Mouse (Mus musculus) ovary, postnatal 10 days (tissue): ENCODE measurements around the gene Gm4131.

Experiments used
- DNase-seq: peaks from one replicate; pipeline ENCODE4 v3.0.0; 2022; ENCODE audit warnings: low spot score

Gm4131 gene

DNA sequence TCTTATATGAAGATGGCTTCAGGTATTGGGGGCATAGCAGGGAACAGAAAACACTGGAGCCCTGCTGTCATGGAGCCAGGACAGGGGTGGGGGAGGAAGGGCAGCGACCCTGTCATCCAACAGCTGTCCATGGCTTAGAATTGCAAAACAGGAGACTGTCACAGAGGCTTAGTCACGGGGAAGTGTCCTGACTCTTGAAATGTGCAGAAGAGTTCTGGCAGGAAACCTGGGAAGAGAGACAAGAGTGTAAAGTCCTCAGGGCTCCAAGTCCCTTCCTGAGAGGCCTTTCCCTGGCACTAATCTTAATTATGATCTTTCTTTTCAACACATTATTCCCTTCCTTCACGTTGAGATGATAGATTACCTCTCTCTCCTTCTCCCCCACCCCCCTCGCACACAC, 16.6 kb downstream of the Gm4131 start:
- DNase-seq = no peak

DNA sequence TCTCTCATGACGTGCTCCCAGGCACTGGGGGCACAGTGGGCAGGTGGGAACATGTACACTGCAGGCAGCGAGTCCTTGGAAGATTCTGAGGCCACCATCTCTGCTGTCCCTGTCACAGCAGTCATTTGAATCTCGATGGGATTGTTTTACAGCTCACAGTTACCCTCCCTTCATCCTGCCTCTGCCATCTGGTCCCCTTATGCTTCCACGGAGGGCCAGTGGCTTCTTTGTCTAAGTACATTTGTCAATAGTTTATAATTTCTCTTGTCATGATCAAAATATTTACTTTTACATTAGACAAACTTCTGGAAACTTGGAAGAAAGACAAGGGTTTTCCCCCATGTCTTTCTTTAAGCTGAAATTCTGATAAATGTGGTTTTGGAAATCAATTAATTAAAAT, 20.0 kb downstream of the Gm4131 start:
- DNase-seq = no peak

DNA sequence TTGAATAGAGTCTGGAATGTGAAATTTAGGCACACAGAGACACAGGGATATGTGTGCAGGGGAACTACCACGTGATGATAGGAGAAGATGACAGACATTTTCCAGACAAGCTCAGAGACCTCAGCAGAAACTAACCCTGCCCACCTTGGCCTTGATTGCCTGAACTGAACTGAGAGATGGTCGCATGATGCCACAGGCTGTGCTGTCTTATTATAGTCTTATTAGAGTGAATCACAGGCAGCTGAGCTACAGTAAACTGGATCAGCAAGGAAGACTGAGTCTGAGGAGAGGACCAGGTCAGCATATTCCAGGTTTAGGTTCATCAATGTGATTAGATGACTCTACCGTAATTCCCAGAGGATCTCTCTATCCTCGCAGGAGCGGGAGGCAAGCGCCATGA, 20.4 kb downstream of the Gm4131 start:
- no peak for DNase-seq

GRCm38 (mm10) chr14:62541751-62542150, 25.0 kb downstream of the Gm4131 start:
- DNase-seq = no peak

DNA sequence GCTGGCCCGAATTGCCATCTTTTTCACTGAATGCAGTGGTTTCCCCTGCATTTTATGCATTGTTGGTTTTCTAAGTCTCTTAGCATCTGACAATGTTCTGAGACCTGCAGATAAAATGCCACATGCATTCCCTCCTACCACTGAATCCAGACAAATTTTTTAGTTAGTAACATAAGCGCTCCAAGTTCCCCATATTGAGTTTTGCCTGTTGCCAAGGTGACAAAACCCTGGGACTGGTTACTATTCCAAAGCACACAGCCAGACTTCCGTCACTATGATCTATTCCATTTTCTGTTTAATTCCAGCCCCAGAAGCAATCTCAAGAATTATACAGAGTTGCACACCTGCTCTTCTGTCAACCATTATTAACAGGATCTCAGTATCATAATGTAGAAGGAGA, 26.9 kb downstream of the Gm4131 start:
- DNase-seq = no peak

DNA sequence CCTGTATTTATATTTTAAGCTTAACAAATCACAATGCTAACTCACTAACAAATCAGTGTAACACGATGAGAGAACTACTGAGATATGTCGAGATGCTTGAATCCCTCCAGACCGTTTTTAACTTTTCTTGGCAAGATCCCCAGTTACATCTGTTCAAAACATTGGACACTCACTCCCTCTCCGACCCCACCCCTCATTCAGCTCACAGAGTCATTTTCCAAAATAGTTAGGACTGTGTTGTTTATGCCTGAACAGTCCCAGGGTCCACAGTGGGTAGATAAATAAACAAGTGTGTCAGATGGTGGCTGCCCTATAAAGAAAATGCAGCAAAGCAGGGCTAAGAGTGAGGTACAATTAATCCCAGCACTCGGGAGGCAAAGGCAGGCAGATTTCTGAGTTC, 29.7 kb downstream of the Gm4131 start:
- DNase-seq = no peak

DNA sequence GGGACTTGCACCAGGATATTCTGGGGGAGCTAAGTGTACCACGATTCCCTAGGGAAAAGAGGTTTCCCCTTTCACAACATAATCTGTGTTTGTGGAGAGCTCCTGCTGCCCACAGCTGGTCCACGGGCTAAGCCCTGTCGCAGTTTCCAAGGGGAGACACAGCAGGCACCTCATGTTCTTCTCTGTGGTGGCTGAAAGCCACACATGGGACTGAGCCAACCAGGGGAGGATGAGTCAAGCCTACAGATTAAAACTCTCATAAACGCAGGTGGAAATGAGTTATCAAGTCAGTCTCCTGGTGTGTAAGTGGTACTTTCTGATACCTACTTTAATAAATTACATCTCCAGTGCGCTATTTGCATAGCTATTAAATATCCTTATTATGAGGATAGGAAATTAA, 30.6 kb downstream of the Gm4131 start:
- DNase-seq = no peak

GRCm38 (mm10) chr14:62530951-62531350, 35.8 kb downstream of the Gm4131 start:
- DNase-seq = no peak

DNA sequence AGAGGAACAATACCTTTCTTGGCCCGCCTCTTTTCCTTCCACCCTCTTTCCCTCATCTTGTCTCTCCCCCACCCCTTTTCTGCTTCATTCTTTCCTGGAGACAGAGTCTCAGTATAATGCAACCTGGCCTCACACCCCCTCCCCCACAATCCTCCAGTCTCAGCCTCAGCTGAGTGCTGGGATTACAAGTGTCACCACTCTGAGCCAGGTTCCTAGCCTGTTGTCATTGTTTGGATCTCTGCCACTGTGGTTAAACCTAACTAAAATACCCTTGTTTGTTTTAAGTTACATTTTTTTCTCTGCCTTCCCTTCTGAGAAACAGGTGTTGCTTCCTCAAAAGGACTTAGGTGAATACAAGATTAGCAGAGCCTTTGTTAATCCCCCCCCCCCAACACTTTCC, 53.9 kb downstream of the Gm4131 start:
- no peak for DNase-seq

- DNase-seq = no peak
These were observed 57.4 kb downstream of the Gm4131 start for GRCm38 (mm10) chr14:62509350-62509749.

DNA sequence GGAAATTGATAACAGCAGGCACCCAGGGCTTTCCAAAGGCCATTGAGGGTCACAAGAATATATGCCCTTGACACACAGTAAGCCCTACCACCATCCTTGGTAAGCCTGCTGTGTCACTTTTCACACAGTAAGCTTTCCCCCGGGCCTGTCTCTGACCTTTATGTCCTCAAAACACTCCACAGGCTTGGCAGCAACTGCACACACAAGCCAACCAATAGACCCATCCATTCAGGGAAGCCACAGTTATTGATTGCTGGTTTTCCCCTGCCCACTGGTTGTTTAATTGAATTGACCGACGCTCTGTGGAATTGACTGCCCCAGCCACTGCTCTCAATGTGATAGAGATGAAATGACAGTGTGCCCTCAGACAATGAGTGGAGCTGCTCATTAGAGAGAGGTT, 60.5 kb downstream of the Gm4131 start:
- no peak for DNase-seq

- DNase-seq = no peak
These were observed 69.3 kb downstream of the Gm4131 start for GRCm38 (mm10) chr14:62497391-62497790.

DNA sequence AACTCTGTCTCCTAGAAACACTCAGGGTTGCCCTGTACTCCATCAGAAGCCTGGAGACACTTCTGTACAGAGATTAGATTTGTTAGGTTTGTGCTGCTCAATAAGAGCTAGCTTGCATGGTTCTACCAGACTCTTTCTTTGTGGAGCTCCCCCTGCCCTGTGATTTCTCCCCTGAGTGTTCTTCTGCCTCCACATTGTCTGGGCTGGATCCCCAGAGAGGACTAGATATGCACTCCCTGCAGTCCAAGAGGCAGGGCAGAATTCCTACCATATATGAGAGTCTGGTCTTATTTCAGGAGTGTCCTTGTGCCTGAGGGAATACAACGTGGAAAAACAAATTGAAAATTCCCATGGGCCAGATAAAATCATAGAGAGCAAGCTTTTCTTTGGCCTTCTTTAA, 70.2 kb downstream of the Gm4131 start:
- no peak for DNase-seq

GRCm38 (mm10) chr14:62493456-62493855, 73.3 kb downstream of the Gm4131 start:
- no peak for DNase-seq

GRCm38 (mm10) chr14:62492196-62492850, 74.4 kb downstream of the Gm4131 start:
- DNase-seq = peak; percentile 24

GRCm38 (mm10) chr14:62488270-62488669, 78.5 kb downstream of the Gm4131 start:
- no peak for DNase-seq

- DNase-seq = no peak
These were observed 85.3 kb downstream of the Gm4131 start for GRCm38 (mm10) chr14:62481381-62481780.

- no peak for DNase-seq
These were observed 87.3 kb downstream of the Gm4131 start for GRCm38 (mm10) chr14:62479395-62479794.

DNA sequence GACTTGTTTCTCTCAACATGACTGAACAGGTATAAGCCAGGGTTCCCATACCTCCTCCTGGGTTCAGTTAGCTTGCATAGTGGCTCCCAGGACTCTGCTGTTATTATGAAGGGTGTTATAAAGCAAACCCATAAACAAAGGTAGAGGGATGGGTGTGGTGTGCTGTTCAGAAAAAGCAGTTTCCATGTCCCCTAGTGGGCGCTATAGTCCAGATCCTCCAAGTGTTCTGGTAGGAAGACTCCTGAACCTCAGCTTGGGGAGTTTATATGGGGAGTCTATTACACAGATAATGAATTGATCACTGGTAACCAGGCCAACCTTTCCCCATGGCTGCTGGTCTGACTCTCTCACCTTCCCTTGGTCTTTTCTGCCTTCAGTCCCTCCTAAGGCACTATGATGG, 92.2 kb downstream of the Gm4131 start:
- no peak for DNase-seq

GRCm38 (mm10) chr14:62472061-62472460, 94.7 kb downstream of the Gm4131 start:
- DNase-seq = no peak

- no peak for DNase-seq
These were observed 98.0 kb downstream of the Gm4131 start for GRCm38 (mm10) chr14:62468753-62469125.

GRCm38 (mm10) chr14:62468119-62468752, 98.5 kb downstream of the Gm4131 start:
- DNase-seq = no peak

- DNase-seq = no peak
These were observed 101.8 kb downstream of the Gm4131 start for GRCm38 (mm10) chr14:62464966-62465365.

- DNase-seq = no peak
These were observed 107.2 kb downstream of the Gm4131 start for GRCm38 (mm10) chr14:62459541-62459940.
